Mouse (Mus musculus): Measurements from ENCODE around the gene Atp2c1.

Gene Atp2c1

DNA sequence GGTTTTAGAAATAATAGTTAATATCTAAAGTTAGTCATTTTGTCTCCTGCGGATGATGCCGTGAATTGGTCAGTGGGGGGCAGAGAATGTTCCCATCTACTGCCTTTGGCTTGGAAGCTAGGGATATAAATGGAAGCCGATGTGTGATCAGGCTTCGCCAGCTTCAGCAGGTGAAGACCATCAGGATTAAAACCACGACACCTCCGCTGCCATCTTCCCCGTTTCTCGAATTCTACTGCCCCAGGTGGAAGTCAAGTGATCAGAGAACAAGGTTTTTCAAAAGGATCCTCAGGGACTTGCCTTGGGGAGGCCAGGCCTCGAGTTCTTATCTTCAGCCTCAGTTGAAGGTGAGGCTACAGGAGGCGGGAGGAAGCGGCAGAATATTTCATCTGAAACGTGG is at the start of gene Atp2c1:
Gene Atp2c1 (minus strand): TSS at position 101 of the 400 bp plus-strand sequence.
- peak; percentile 75 for DNase-seq

- DNase-seq = peak; percentile 72
Observed at GRCm38 (mm10) chr9:105557452-105557851, 30.3 kb upstream of the Atp2c1 start.

- peak; percentile 39 for DNase-seq
Observed at GRCm38 (mm10) chr9:105556141-105556735, 29.1 kb upstream of the Atp2c1 start.

DNA sequence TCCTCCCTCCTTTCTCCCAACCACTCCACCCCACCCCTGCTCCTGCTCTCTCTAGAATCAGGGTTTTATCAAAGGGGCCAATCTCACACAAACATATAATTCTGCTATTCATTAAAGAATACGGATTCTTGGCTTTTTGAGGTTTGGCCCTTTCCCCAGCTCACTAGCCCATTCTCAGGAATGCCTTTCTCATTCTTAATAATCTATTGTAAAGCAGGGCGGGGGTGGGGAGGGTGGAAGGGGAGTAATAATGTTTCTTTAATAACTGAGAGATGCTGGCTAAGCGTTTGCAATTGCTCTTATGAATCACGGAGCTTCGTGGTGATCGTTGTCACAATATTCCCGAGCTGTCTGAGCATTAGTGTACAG is 27.3 kb upstream of the Atp2c1 start:
- DNase-seq = peak; percentile 21

- peak; percentile 69 for DNase-seq
Observed at GRCm38 (mm10) chr9:105553629-105554438, 26.7 kb upstream of the Atp2c1 start.

GRCm38 (mm10) chr9:105551407-105551806 is 24.3 kb upstream of the Atp2c1 start:
- peak; percentile 31 for DNase-seq

DNA sequence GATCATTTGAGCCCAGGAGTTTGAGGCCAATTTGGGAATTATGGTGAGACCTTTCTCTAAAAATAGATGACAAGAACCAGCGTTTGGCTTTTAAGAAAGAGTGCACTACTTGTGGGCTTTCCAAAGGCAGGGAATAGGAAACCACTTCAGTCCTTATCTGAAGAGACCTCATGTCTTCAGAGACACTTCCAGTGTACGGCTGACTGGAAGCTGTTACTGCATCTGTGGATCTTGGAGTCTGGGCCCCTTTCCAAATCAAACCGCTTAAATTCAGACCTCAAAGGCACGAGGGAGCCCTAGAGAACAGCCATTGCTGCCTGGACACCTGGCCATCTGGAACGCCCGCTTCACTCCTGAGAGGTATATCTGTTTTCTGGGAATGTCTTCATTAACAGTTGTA is 22.0 kb upstream of the Atp2c1 start:
- DNase-seq = no peak

DNA sequence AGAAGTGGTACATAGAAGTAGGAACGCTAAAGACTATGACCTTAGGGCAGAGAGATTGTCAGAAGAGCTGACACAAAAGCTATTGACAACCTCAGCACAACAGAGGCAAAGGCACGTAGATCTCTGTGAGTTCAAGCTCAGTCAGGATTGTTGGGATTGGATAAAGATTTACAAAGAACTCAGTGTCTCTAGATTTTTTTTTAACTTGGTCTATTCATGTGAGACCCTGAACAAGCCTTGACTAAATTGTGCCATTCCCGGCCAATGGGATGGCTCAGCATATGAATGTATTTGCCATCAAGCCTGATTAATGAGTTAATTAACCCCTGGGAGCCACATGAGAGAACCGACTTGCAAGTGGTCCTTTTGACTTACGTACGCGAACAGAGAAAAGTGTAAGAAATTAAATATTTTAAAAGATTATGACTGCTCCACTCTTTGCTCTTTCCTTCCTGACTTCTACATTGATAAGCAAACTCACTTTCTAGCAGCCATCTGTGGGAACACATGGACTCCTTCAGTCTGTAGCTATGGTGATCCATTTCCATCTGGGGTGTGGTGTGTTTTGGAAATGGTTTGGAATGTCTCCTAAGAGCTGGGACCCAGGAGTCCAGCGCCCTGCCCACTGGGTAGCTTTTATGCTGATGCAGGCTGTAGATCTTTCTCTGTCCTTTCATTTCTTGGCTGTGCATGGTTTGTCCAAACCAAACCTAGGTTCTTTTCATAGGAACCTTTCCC is 17.1 kb upstream of the Atp2c1 start:
- DNase-seq = no peak

DNA sequence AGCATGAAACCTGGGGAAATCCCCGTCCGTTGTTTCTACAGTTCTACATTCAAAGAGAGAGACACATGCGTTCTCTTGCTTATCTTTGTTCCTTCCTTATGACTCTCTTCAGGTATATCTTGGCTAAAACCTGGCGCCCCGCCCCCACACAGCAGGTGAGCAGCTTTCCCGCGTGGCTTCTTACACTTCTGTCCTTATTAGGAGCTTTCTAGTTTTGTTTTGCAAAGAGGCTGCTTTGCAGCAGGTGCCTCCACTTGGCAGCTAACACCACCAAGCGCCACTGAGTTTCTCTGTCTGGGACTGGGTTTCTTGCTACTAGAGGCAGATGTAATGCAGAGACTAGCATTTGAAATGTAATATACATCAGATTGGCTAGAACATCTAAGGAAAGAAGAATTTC is 10.4 kb upstream of the Atp2c1 start:
- DNase-seq = no peak

DNA sequence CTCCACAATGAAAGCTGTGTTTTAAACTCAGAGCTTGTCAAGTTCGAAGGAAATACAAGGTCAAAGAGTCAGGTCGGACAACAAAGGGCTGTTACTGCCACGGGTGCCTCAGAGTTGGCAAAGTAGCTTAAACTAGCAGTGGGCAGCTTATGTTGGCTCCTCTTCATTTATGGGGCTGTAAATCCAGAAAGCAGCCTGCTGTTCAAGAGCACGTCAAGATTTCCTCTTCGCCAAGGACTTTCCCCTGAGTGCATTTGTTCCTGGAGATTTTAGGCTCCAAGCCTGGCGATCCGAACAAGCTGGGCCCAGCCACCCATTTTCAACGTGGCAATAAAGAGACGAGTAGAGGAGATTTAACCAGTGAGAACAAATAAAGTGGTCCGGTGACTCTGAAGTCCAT is 9.8 kb upstream of the Atp2c1 start:
- no peak for DNase-seq

DNA sequence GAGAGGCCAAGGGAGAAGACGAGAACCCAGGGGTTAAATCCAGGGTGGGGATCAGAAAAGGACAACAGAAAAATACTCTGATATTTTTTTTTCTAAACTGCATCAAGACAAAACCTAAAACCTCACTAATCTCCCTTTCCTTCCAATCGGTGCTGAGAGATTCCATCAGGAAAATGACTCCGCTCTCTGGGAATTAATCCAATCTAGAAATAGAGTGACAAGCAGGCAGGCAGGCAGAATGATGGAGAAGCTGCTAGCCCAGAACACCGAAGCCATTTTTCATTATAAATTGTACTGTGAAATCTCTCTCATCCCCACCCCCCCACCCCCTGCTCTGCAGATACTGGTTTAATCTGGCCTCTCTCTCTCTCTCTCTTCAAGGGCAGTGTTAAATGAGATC is 1.8 kb downstream of the Atp2c1 start:
- no peak for DNase-seq

DNA sequence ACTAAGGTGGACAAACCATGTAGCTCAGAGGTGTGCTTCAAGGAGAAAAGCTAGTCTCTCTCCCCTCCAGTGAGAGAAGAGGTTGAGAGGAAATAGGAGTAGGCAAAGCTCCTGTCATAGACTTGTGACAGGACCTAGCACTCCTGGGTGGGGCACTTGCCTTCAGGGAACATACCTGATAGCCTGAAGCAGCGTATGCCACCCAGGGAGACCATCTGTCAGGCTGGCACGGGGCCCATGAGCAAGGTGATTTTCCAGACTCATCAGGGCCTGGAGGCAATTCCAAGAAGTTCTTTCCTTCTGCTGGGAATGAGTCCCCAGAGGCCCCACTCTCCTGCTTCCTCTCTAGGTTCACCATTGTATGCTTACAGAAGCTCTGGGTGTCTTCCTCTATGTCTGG is 4.1 kb downstream of the Atp2c1 start:
- peak; percentile 76 for DNase-seq

- peak; percentile 84 for DNase-seq
Observed at GRCm38 (mm10) chr9:105522063-105522462, 5.1 kb downstream of the Atp2c1 start.

DNA sequence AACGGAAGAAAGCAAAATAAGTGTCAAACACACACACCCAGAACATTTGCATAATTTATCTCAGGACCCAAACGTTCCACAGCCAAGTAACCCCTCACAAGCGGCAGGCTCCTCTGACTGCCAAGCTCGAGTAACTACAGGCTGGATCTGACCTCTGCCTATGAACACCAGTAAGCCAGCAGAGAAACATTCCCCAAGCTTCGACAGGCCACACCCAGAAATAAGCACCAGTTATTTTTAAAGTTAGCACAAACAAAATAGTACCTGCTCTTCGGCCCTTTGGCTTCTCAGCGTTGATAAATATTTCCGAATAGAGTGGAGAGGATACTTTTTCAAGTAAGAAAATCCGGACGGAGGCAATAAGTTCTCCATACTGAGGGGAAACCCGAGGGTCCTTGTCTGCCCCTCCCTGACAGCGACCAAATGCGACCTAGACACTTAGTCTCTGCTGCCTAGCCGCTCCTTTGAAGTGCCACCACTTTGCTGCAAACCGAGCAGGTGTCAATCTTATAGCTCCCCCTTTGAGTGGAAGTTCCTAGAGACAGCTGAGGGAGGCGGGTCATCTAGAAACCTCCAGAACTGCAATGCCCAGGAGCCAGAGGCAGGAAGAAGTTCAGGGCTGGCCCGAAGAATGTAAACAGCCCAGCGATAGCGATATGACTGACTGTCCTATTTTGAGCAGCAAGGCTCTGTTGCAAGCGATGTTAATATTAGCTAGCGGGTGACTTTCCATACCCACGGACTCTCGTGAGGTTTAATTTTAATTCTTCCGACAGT is 6.2 kb downstream of the Atp2c1 start:
- DNase-seq = peak; percentile 96

- DNase-seq = no peak
Observed at GRCm38 (mm10) chr9:105519278-105519883, 7.7 kb downstream of the Atp2c1 start.

DNA sequence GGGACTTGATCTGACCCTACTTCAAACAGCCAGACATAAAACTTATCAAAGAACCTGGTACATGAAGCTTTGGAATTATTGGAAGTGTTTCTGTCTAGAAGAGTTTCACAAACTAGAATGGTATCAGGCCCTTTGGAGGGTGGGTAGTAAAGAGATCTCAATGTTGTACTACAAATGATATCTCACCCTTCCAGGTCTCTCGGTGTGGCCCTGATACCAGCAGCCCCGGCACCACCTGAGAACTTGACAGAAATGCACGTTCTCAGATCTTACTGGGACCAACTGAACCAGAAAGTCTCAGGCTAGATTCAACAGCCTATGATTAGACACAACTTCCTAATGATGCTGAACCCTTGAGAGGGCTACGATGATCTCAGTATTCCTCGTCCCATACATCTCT is 23.4 kb downstream of the Atp2c1 start:
- DNase-seq = peak; percentile 31

GRCm38 (mm10) chr9:105502389-105502788 is 24.7 kb downstream of the Atp2c1 start:
- peak; percentile 94 for DNase-seq

DNA sequence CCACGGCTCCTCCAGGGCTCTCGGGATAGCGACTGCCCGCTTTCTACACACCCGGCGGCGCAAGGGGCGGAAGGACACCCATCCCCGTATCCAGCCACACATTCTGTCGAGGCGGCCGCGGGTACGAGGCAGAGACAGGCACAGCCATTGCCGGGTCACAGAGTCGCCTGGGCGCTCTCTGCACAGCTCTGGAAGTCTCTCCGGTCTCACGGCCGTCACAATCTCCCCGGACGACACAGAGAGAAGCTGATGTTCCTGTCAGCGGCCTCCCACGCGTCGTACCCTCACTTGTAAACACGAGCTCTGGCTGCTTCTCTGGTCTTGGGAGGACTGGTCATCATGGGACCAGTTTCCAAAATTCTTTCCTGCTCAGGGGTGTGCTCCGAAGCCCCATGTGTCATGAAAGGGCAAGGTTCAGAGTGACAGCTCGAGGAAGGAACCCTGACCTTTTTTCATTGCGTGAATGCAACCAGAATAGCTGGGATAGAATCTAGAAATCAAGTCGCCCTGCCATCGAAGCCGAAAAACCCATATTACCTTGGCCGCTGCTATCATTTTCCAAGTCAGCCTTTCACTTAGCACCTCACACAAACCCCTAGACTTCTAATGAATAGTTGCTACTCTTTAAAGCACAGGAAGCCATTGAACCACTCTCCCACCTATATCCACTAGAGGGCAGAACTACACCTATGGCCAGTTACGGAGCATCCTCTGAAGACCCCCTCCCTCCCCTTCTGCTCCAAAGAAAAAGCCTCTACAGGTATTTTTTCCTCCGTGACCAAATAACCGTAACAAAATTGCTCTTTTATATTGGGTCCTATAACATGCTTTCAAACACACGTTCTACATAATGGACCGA is 31.6 kb downstream of the Atp2c1 start:
- peak; percentile 90 for DNase-seq

DNA sequence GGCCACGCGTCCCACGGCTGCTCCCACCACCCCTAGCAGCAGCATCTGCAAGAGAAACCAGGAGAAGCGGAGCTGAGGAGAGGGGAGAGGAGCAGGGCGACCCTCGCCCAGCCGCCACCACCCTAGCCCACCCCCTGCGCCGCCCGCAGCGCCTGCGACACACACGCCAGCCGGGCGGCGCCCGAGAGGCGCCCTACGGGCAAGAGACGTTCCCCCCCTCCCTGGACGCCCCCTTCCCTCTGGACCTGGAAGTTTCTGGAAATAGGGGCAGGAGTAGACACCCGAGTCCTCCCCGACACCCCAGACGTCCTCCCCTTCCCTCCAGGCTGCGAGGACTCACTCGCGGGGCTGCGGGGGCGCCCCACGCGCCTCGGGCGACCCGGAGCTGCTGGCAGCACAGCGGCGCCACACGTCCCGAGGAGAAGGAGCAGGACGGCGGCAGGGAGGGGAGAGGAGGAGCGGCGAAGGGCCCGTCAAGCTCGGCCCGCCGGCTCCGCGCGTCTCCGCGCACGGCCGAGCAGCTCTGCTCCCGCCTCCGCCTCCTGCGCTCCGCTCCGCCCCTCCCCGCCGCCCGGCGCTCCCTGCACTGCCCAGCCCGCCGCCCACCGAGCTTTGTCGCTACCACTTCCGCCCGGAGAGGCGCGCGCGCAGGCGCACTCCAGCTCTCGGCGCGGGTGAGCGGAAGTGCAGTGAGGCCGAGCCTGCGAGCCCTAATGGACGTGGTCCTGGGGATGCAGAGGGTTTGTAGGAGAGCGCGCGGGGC is 32.4 kb downstream of the Atp2c1 start:
- peak; percentile 100 for DNase-seq

DNA sequence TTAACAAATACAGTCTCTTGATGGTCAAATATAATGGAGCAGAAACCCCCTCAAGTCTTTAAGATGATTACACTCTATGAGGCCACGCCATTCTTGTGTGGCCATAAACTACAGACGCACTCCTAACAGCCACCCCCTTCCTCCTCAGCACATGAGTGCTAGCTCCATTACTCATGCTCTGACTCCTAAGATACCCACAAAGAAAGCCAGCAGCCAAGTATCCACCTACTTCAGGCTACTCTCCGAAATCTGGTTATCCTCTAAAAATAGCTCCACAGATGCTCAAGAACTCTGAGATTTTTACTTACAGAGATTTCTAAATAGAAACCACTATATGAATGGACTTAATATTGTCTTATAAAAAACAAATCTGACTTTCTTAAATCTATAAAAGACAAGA is 34.4 kb downstream of the Atp2c1 start:
- DNase-seq = no peak

GRCm38 (mm10) chr9:105488363-105488762 is 38.8 kb downstream of the Atp2c1 start:
- DNase-seq = no peak

Data from heart, adult 11 months (tissue).